Mouse (Mus musculus) heart, embryonic 12.5 days (tissue): Measurements from ENCODE around the gene Prkce. TPM values are rescaled to one million over a fixed set of nuclear protein-coding genes. Genes with fewer than 3 reads are reported as not detected.
A peak's percentile ranks its signal among the peaks of the same experiment; 100 is the strongest.

Source experiments
- ATAC-seq: fragments of 200-750 bp; cut with Nextera tagmentation; 2 replicates; pipeline ENCODE4 v1.8.0; 2017; ENCODE audit warnings: moderate TSS enrichment, moderate library complexity; ENCODE audit not compliant: insufficient number of reproducible peaks, low FRiP score
- H3K27ac ChIP-seq: fragments of 300-500 bp; sonication (generic); 2 replicates; pipeline ENCODE4 v1.5.1; 2016; ENCODE audit warnings: mild to moderate bottlenecking, moderate library complexity; ENCODE audit not compliant: poor library complexity, severe bottlenecking
- H3K27me3 ChIP-seq: fragments of 300-500 bp; sonication (generic); replicated peaks from 2 replicates; pipeline ENCODE4 v1.6.1; 2016; ENCODE audit warnings: mild to moderate bottlenecking, moderate library complexity
- H3K36me3 ChIP-seq: fragments of 300-500 bp; sonication (generic); 2 replicates; pipeline ENCODE4 v1.6.1; 2016; ENCODE audit warnings: mild to moderate bottlenecking, moderate library complexity
- H3K4me1 ChIP-seq: fragments of 300-500 bp; sonication (generic); replicated peaks from 2 replicates; pipeline ENCODE4 v1.6.1; 2016; ENCODE audit warnings: mild to moderate bottlenecking
- H3K4me2 ChIP-seq: fragments of 300-500 bp; sonication (generic); 2 replicates; pipeline ENCODE4 v1.6.1; 2016; ENCODE audit warnings: mild to moderate bottlenecking, moderate library complexity
- H3K4me3 ChIP-seq: fragments of 300-500 bp; sonication (generic); 2 replicates; pipeline ENCODE4 v1.5.1; 2016; ENCODE audit warnings: mild to moderate bottlenecking
- H3K9ac ChIP-seq: fragments of 300-500 bp; sonication (generic); 2 replicates; pipeline ENCODE4 v1.6.1; 2016; ENCODE audit warnings: mild to moderate bottlenecking, moderate library complexity
- H3K9me3 ChIP-seq: fragments of 300-500 bp; sonication (generic); replicated peaks from 2 replicates; pipeline ENCODE4 v1.6.1; 2016; ENCODE audit warnings: mild to moderate bottlenecking, moderate library complexity
- WGBS: fragments of 180-500 bp; shearing (Covaris S2); methylation state at CpG from one replicate; pipeline ENCODE4 v1.1.7; 2016; 5-methylcytosine and 5-hydroxymethylcytosine counted together
- polyA plus RNA-seq: library from polyadenylated mRNA; unstranded; fragments of >200 nt; fragmentation: Nextera tagmentation; extraction: Ambion mirVana; gene quantifications from 2 replicates; pipeline ENCODE4 v1.2.1, GENCODE M21; 2016

The Prkce gene
- polyA plus RNA-seq, 1 experiment from 2014 or later = 12.0 TPM

DNA sequence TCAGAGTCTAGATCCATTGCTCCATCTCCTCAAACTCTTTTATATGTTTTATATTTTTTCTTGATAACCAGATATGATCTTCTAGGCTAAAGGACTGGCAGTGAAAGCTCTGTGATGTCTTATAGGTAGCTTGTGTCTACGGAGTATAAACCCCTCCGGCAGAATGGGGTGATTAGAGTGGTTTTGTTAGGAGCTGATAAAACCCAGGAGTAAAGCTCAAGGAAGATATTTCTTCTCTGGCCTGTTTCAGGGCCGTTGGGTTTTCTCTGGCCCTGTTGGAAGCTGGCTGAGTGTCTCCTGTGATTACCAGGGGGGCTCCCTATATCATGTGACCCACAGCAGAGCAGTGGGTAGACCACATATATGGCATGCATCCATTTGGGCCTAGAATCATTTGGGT lies 319.9 kb downstream of the Prkce start:
- Histone ChIP-seq H3K27ac (no peak overlapping the region), H3K4me3 (no peak overlapping the region), H3K36me3 (peaks cover 7% of the 10 kb centered on the region), H3K9ac (no peak overlapping the region), H3K4me2 (no peak overlapping the region), H3K9me3 (no peaks in the 10 kb centered on the region), H3K4me1 (peaks cover 12% of the 10 kb centered on the region), H3K27me3 (no peaks in the 10 kb centered on the region)
- WGBS = 44% methylated on average over 3 of the region's 3 CpGs
- ATAC-seq = no peak

GRCm38 (mm10) chr17:86489827-86490226 lies 322.2 kb downstream of the Prkce start:
- Histone ChIP-seq H3K9ac (no peak overlapping the region), H3K4me3 (no peak overlapping the region), H3K9me3 (no peaks in the 10 kb centered on the region), H3K27me3 (no peaks in the 10 kb centered on the region), H3K4me1 (peaks cover 11% of the 10 kb centered on the region), H3K36me3 (peaks cover 4% of the 10 kb centered on the region), H3K27ac (no peak overlapping the region), H3K4me2 (no peak overlapping the region)
- 76% methylated on average over 10 of the region's 10 CpGs for WGBS
- ATAC-seq = no peak

GRCm38 (mm10) chr17:86492376-86492775 lies 324.8 kb downstream of the Prkce start:
- Histone ChIP-seq H3K9me3 (no peaks in the 10 kb centered on the region), H3K27ac (no peak overlapping the region), H3K9ac (no peak overlapping the region), H3K36me3 (peaks cover 7% of the 10 kb centered on the region), H3K4me1 (peaks cover 11% of the 10 kb centered on the region), H3K4me2 (no peak overlapping the region), H3K27me3 (no peaks in the 10 kb centered on the region), H3K4me3 (no peak overlapping the region)
- WGBS = 37% methylated on average over 7 of the region's 7 CpGs
- ATAC-seq = no peak

- Histone ChIP-seq H3K9ac (no peak overlapping the region), H3K36me3 (peaks cover 15% of the 10 kb centered on the region), H3K9me3 (no peaks in the 10 kb centered on the region), H3K4me3 (no peak overlapping the region), H3K4me1 (peaks cover 17% of the 10 kb centered on the region), H3K27me3 (no peaks in the 10 kb centered on the region), H3K4me2 (no peak overlapping the region), H3K27ac (no peak overlapping the region)
- 82% methylated on average over 8 of the region's 8 CpGs for WGBS
- no peak for ATAC-seq
Observed at GRCm38 (mm10) chr17:86493891-86494420, 326.4 kb downstream of the Prkce start.

- H3K9ac ChIP-seq = no peak overlapping the region
- H3K27ac ChIP-seq = no peak overlapping the region
- no peaks in the 10 kb centered on the region for H3K9me3 ChIP-seq
- ATAC-seq = no peak
- no peak overlapping the region for H3K4me3 ChIP-seq
- 54% methylated on average over 6 of the region's 6 CpGs for WGBS
- H3K36me3 ChIP-seq = peaks cover 16% of the 10 kb centered on the region
- H3K4me2 ChIP-seq = no peak overlapping the region
- no peaks in the 10 kb centered on the region for H3K27me3 ChIP-seq
- peaks cover 23% of the 10 kb centered on the region for H3K4me1 ChIP-seq
Observed at GRCm38 (mm10) chr17:86494494-86494893, 326.9 kb downstream of the Prkce start.

DNA sequence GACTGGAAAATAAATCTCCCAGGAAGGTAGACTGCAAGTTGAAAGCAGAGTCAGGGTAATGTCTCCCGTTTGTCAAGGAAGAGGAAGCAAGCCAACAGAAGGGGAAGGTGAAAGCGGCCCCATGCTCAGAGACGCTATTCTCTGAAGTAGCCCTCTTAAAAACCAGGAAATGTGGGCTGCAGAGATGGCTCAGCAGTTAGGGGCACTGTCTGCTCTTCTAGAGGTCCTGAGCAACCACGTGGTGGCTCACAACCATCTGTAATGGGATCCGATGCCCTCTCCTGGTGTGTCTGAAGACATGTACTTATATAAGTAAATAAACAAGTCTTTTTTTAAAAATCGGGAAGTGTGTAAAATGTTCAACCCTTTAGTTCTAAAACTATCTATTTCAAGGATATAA lies 327.3 kb downstream of the Prkce start:
- no peak overlapping the region for H3K27ac ChIP-seq
- WGBS = 54% methylated on average over 6 of the region's 6 CpGs
- H3K27me3 ChIP-seq = no peaks in the 10 kb centered on the region
- H3K36me3 ChIP-seq = peaks cover 16% of the 10 kb centered on the region
- H3K9ac ChIP-seq = no peak overlapping the region
- no peaks in the 10 kb centered on the region for H3K9me3 ChIP-seq
- no peak overlapping the region for H3K4me3 ChIP-seq
- no peak overlapping the region for H3K4me2 ChIP-seq
- no peak for ATAC-seq
- peaks cover 27% of the 10 kb centered on the region for H3K4me1 ChIP-seq

- Histone ChIP-seq H3K4me3 (no peak overlapping the region), H3K4me2 (no peak overlapping the region), H3K27ac (no peak overlapping the region), H3K36me3 (peaks cover 16% of the 10 kb centered on the region), H3K9me3 (no peaks in the 10 kb centered on the region), H3K4me1 (peaks cover 37% of the 10 kb centered on the region), H3K9ac (no peak overlapping the region), H3K27me3 (no peaks in the 10 kb centered on the region)
- no peak for ATAC-seq
- WGBS = 76% methylated on average over 9 of the region's 9 CpGs
Observed at GRCm38 (mm10) chr17:86496123-86496771, 328.7 kb downstream of the Prkce start.

GRCm38 (mm10) chr17:86497302-86497701 lies 329.7 kb downstream of the Prkce start:
- H3K36me3 ChIP-seq = peaks cover 21% of the 10 kb centered on the region
- H3K27me3 ChIP-seq = no peaks in the 10 kb centered on the region
- H3K4me1 ChIP-seq = peaks cover 29% of the 10 kb centered on the region
- no peak overlapping the region for H3K4me2 ChIP-seq
- no peak overlapping the region for H3K4me3 ChIP-seq
- no peak for ATAC-seq
- WGBS = 88% methylated on average over 4 of the region's 4 CpGs
- H3K9me3 ChIP-seq = no peaks in the 10 kb centered on the region
- H3K9ac ChIP-seq = no peak overlapping the region
- H3K27ac ChIP-seq = no peak overlapping the region

DNA sequence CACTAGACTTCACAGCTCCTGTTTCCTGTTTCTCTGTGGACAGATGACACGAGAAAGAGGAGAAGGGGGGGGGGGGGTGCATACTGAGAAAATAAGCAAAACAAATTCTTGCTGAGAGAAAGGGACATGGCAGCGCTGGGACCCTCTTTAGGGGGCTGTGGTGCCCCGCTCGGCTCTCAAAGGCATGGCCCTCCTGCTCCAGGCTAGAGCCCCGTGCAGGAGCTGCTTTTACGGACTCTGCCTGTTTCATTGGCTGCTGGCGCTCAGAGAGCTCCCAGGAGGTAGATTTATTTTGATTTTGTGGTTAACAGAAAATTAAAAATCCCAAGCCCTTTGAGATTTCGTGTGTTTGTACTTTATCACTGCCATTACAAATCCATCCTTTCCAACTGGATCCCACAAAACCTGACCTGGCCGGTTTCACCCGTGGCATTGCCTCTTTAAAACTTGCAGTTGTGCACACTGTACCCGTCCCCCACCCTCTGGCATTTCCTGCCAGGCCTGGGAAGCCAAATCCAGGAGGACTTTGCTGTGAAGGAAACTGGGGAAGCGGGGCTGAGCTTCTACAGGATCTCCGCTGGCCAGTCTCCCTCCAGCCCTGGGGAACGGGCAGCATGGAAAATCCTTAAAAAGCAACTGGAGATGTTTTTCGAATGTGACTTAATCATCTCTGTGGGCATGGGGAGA lies 331.9 kb downstream of the Prkce start:
- H3K4me3 ChIP-seq = no peak overlapping the region
- 56% methylated on average over 15 of the region's 15 CpGs for WGBS
- H3K4me1 ChIP-seq = peaks cover 34% of the 10 kb centered on the region
- peak overlapping the region; percentile 28; the same call in 1 of the 2 replicates for H3K9ac ChIP-seq
- H3K36me3 ChIP-seq = peaks cover 24% of the 10 kb centered on the region
- H3K9me3 ChIP-seq = no peaks in the 10 kb centered on the region
- peak; percentile 76 for ATAC-seq
- H3K27ac ChIP-seq = peak overlapping the region; percentile 87
- H3K27me3 ChIP-seq = no peaks in the 10 kb centered on the region
- peak overlapping the region; percentile 18; the same call in 1 of the 2 replicates for H3K4me2 ChIP-seq

GRCm38 (mm10) chr17:86501393-86501792 lies 333.8 kb downstream of the Prkce start:
- 74% methylated on average over 4 of the region's 4 CpGs for WGBS
- Histone ChIP-seq H3K36me3 (peaks cover 21% of the 10 kb centered on the region), H3K27ac (no peak overlapping the region), H3K4me3 (no peak overlapping the region), H3K27me3 (no peaks in the 10 kb centered on the region), H3K4me2 (no peak overlapping the region), H3K9ac (no peak overlapping the region), H3K4me1 (peaks cover 34% of the 10 kb centered on the region), H3K9me3 (no peaks in the 10 kb centered on the region)
- no peak for ATAC-seq

- no peaks in the 10 kb centered on the region for H3K9me3 ChIP-seq
- no peak for ATAC-seq
- peaks cover 19% of the 10 kb centered on the region for H3K36me3 ChIP-seq
- no peak overlapping the region for H3K9ac ChIP-seq
- no peaks in the 10 kb centered on the region for H3K27me3 ChIP-seq
- H3K4me3 ChIP-seq = no peak overlapping the region
- WGBS = 80% methylated on average over 9 of the region's 9 CpGs
- H3K4me2 ChIP-seq = no peak overlapping the region
- no peak overlapping the region for H3K27ac ChIP-seq
- H3K4me1 ChIP-seq = peaks cover 43% of the 10 kb centered on the region
Observed at GRCm38 (mm10) chr17:86503208-86503897, 335.8 kb downstream of the Prkce start.
